Mouse (Mus musculus) C2C12 (cell line): ENCODE results near the gene Lst1. TPM values are rescaled to one million over a fixed set of nuclear protein-coding genes. Genes with fewer than 3 reads are reported as not detected.

Experiments
- H3K27me3 ChIP-seq: one replicate; pipeline ENCODE4 v1.6.1; 2011; ENCODE audit not compliant: control insufficient read depth, insufficient read depth, insufficient read length
- H3K36me3 ChIP-seq: one replicate; pipeline ENCODE4 v1.6.1; 2011; ENCODE audit not compliant: control insufficient read depth, insufficient read depth
- H3K4me3 ChIP-seq: one replicate; pipeline ENCODE4 v1.5.1; 2011; ENCODE audit warnings: mild to moderate bottlenecking, control low read depth; ENCODE audit not compliant: poor library complexity, insufficient read depth, severe bottlenecking
- H3K79me2 ChIP-seq: one replicate; pipeline ENCODE4 v1.6.1; 2011; ENCODE audit not compliant: control insufficient read depth, insufficient read depth
- H3K79me3 ChIP-seq: one replicate; pipeline ENCODE4 v1.6.1; 2011; ENCODE audit warnings: low read depth, control low read depth
- H3ac ChIP-seq: one replicate; pipeline ENCODE3; 2011; ENCODE audit warnings: low read depth; ENCODE audit not compliant: control insufficient read depth, insufficient read length
- CEBPB ChIP-seq: IDR thresholded peaks from one replicate; pipeline ENCODE4 v1.6.1; 2011; ENCODE audit warnings: low read depth, mild to moderate bottlenecking, control low read depth, moderate library complexity
- CTCF ChIP-seq: IDR thresholded peaks from one replicate; pipeline ENCODE4 v1.5.1; 2011; ENCODE audit not compliant: control insufficient read depth, insufficient read depth, insufficient read length
- FOSL1 ChIP-seq: IDR thresholded peaks from one replicate; pipeline ENCODE4 v1.8.0; 2011; ENCODE audit warnings: mild to moderate bottlenecking, low read length; ENCODE audit not compliant: poor library complexity, insufficient read depth, severe bottlenecking
- MAX ChIP-seq: IDR thresholded peaks from one replicate; pipeline ENCODE4 v1.6.1; 2011; ENCODE audit warnings: mild to moderate bottlenecking, control low read depth
- MYOD1 ChIP-seq: IDR thresholded peaks from one replicate; pipeline ENCODE4 v1.6.1; 2011; ENCODE audit warnings: low read depth; ENCODE audit not compliant: control insufficient read depth, insufficient read length
- MYOG ChIP-seq: IDR thresholded peaks from one replicate; pipeline ENCODE4 v1.6.1; 2011; ENCODE audit not compliant: control insufficient read depth, insufficient read length; ENCODE audit errors: extremely low read depth
- USF1 ChIP-seq: IDR thresholded peaks from one replicate; pipeline ENCODE4 v1.6.1; 2011; ENCODE audit warnings: low read depth, mild to moderate bottlenecking, control low read depth, moderate library complexity
- polyA plus RNA-seq: library from polyadenylated mRNA; unstranded; fragments of >200 nt; fragmentation: generic; extraction: Trizol; gene quantifications from one replicate; pipeline ENCODE4 v1.2.1, GENCODE M21; 2012; ENCODE audit warnings: missing spikeins

The Lst1 gene
- polyA plus RNA-seq, 1 experiment = 0.92 TPM

DNA sequence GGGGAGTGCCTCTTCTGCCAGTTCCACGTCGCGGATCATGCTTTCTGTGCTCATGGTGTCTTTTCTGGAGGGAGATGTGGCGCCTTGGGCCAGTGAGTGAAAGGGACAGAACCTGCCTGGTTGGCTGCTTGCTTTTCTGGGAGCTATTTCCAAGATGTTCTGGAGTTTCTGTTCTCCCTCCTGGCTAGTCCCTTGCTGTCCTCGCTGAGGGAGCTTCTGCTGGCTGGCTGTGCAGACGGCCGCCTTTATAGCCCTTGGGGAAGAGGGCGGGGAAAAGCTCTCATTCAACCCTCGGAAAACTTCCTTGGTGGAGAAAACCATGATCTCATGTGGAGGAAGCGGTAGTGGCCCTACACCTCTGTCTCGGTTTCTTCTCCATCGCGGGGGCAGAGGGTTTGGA lies 13.5 kb upstream of the Lst1 start, which contains the start of gene Tnf:
Tnf (minus strand) TSS at position 221 of the 400 bp plus-strand sequence.
- Histone ChIP-seq H3K4me3 (no peak within 1 kb of the TSS), H3K79me3 (no peaks in the 10 kb centered on the region), H3ac (no peak within 1 kb of the TSS), H3K27me3 (no peaks in the 10 kb centered on the region), H3K79me2 (no peaks in the 10 kb centered on the region), H3K36me3 (no peaks in the 10 kb centered on the region)
- TF ChIP-seq MYOG = no peak

DNA sequence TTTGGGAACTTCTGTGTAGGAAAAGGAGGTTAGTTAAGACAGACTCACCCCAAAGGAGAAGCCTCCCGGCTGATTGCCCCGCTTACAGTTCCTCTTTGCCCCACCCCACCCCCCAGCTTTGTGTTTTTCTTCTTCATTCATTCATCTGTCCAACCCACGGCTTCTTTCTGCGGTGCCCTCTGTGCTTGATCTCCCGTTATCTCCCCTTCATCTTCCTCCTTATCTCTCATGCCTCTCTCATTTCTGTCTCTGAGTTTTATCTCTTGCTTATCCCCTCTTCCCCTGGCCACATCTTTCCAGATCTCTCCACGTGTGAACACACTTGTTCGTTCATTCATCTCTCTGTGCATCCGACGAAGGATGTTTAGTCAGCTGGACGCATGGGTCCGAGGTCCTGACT lies 12.9 kb upstream of the Lst1 start:
- H3K79me2 ChIP-seq = no peaks in the 10 kb centered on the region
- no peaks in the 10 kb centered on the region for H3K27me3 ChIP-seq
- TF ChIP-seq MAX (no peak), USF1 (no peak), CTCF (no peak), MYOG (no peak), CEBPB (no peak), FOSL1 (no peak), MYOD1 (no peak)
- no peaks in the 10 kb centered on the region for H3K36me3 ChIP-seq
- no peak overlapping the region for H3K4me3 ChIP-seq
- H3K79me3 ChIP-seq = no peaks in the 10 kb centered on the region
- no peak overlapping the region for H3ac ChIP-seq

GRCm38 (mm10) chr17:35200398-35200797 lies 12.2 kb upstream of the Lst1 start:
- TF ChIP-seq MAX (peak; percentile 35), FOSL1 (no peak), CTCF (no peak), USF1 (no peak), CEBPB (no peak), MYOG (no peak), MYOD1 (peak; percentile 17)
- Histone ChIP-seq H3ac (no peak overlapping the region), H3K79me3 (no peaks in the 10 kb centered on the region), H3K4me3 (no peak overlapping the region), H3K27me3 (no peaks in the 10 kb centered on the region), H3K36me3 (no peaks in the 10 kb centered on the region), H3K79me2 (no peaks in the 10 kb centered on the region)

DNA sequence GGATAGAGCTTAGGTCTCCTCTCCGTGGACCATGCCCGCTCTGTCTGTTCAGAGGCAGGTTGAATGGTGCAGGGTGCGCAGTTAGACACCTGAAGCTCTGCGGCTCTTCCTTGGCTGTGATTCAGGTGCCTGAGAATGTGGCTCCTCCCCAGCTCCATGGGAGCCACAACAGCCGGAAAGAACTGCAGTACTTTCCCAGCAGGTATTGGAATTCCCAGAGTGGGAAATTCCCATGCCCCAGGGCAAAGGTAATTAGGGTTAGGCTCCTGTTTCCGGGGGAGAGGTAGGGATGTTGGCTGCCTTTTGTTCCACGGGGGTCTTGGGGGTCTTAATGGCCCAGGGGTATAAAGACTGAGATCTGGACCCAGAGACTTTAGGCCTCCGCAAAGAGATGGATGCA lies 10.7 kb upstream of the Lst1 start:
- TF ChIP-seq CTCF (no peak), FOSL1 (no peak), MAX (no peak), MYOG (no peak), USF1 (no peak), CEBPB (no peak)
- Histone ChIP-seq H3K27me3 (no peaks in the 10 kb centered on the region), H3K79me3 (no peaks in the 10 kb centered on the region), H3ac (no peak overlapping the region), H3K4me3 (no peak overlapping the region), H3K79me2 (no peaks in the 10 kb centered on the region), H3K36me3 (no peaks in the 10 kb centered on the region)

DNA sequence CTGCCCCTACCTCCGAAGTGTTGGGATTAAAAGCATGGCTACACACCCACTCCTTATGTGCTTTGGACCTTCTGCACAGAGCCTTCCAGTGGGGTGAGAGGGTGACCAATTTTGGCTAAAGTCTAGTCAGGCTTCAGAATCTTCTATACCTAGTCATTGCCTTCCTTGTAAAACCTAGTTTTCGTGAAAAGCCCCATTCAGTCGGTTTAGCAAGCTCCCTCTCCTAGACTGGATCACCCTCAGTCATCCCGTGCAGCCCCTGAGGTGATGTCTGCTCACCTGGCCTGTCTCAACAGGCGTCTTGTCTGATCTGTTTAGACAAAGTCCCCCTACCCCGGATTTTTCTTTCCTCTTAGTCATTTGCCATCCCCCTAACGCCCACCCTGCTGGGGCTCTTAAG lies 9.8 kb upstream of the Lst1 start:
- no peaks in the 10 kb centered on the region for H3K36me3 ChIP-seq
- no peaks in the 10 kb centered on the region for H3K27me3 ChIP-seq

DNA sequence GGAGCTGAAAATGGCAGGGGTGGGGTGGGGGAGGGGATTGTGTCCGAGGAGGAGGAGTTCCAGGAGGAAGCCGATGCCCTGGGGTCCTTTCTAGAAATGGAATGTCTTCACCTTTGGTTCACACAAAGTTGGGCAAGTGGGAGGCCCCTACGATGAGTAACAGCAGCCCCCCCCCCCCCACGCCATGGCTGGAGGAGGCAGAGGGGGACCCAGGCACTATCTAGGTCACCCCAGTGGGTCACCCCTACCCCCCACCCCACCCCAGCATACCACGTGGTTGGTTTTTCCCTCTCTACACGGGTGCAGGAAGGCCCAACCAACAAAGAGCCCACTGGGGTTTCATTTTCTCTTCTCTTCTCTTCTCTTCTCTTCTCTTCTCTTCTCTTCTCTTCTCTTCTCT lies 8.9 kb upstream of the Lst1 start:
- no peaks in the 10 kb centered on the region for H3K36me3 ChIP-seq
- H3K79me3 ChIP-seq = no peaks in the 10 kb centered on the region
- H3ac ChIP-seq = no peak overlapping the region
- H3K27me3 ChIP-seq = no peaks in the 10 kb centered on the region
- no peak overlapping the region for H3K4me3 ChIP-seq
- no peak for TF ChIP-seq USF1
- no peak for TF ChIP-seq MYOD1
- TF ChIP-seq MYOG = no peak
- no peak for TF ChIP-seq CEBPB
- no peak for TF ChIP-seq FOSL1
- TF ChIP-seq CTCF = no peak
- no peak for TF ChIP-seq MAX
- H3K79me2 ChIP-seq = no peaks in the 10 kb centered on the region

More for the DNA sequence above, 9.8 kb upstream of the Lst1 start:
- no peak overlapping the region for H3ac ChIP-seq
- TF ChIP-seq MAX (no peak), USF1 (no peak), MYOD1 (no peak), CTCF (no peak), FOSL1 (no peak), CEBPB (no peak), MYOG (no peak)
- H3K79me2 ChIP-seq = no peaks in the 10 kb centered on the region
- no peaks in the 10 kb centered on the region for H3K79me3 ChIP-seq
- H3K4me3 ChIP-seq = no peak overlapping the region

DNA sequence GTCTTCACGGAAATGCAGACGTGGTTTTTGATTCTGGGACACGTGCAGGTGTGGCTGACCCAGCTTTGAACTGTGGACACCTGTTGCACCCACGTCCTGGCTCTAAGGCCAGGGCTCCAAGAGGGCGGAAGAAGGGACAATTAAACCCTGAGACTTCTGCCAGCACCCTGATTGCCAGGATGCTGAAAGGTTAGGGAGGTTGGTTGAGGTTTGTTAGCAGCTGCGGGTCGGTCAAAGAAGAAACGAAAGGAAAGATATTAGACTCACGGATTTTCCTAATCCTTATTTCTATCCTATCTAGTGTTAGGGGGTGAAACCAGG lies 8.0 kb upstream of the Lst1 start:
- TF ChIP-seq MAX (no peak), MYOD1 (peak; percentile 39)
- H3K4me3 ChIP-seq = no peak overlapping the region
- no peaks in the 10 kb centered on the region for H3K79me3 ChIP-seq
- no peak overlapping the region for H3ac ChIP-seq
- H3K27me3 ChIP-seq = no peaks in the 10 kb centered on the region
- H3K79me2 ChIP-seq = no peaks in the 10 kb centered on the region
- no peaks in the 10 kb centered on the region for H3K36me3 ChIP-seq
